Mouse (Mus musculus): ENCODE measurements around the gene Gm28729. TPM values are rescaled to one million over a fixed set of nuclear protein-coding genes. Genes with fewer than 3 reads are reported as not detected.

Gm28729 gene
- total and polyA plus RNA-seq, 3 experiments = 0.16 TPM; not detected in 2

- Histone ChIP-seq H3K36me3 (replicated peaks) (no peaks in the 10 kb centered on the region), H3K4me1 (ENCODE audit: insufficient read depth, low read depth, low read length) (peaks cover 4% of the 10 kb centered on the region; the same call in 1 of the 2 replicates), H3K9me3 (replicated peaks) (no peaks in the 10 kb centered on the region), H3K27me3 (ENCODE audit: insufficient read depth, low read length) (peaks cover 29% of the 10 kb centered on the region), H3K4me3 (ENCODE audit: low read depth, low read length) (no peak overlapping the region)
- ATAC-seq (ENCODE audit: extremely low read depth, insufficient number of reproducible peaks, low FRiP score, poor library complexity, severe bottlenecking) (no peak), DNase-seq (ENCODE audit: low spot score) (no peak)
- TF ChIP-seq GATA1 (IDR thresholded peaks at IDR 0.05; ENCODE audit: borderline replicate concordance, low read length) = no peak
- no peak for TF ChIP-seq TAL1 (conservative IDR thresholded peaks at IDR 0.05; ENCODE audit: low read depth, low read length)
- no peak for TF ChIP-seq GATA2 (IDR thresholded peaks at IDR 0.05; ENCODE audit: borderline replicate concordance, low read depth, low read length)
- no peak for TF ChIP-seq POLR2AphosphoS5 (IDR thresholded peaks at IDR 0.05; ENCODE audit: insufficient replicate concordance, low read depth, low read length)
- TF ChIP-seq CTCF (IDR thresholded peaks at IDR 0.05; ENCODE audit: low read depth, low read length) = no peak
These were observed 8.3 kb downstream of the Gm28729 start for GRCm38 (mm10) chr9:96516806-96517205.

GRCm38 (mm10) chr9:96515737-96516136, 9.3 kb downstream of the Gm28729 start:
- no peaks in the 10 kb centered on the region for H3K36me3 ChIP-seq (replicated peaks)
- H3K4me3 ChIP-seq (ENCODE audit: low read depth, low read length) = no peak overlapping the region
- ATAC-seq (ENCODE audit: extremely low read depth, insufficient number of reproducible peaks, low FRiP score, poor library complexity, severe bottlenecking) (no peak), DNase-seq (ENCODE audit: low spot score) (no peak)
- peaks cover 4% of the 10 kb centered on the region; the same call in 1 of the 2 replicates for H3K4me1 ChIP-seq (ENCODE audit: insufficient read depth, low read depth, low read length)
- peaks cover 28% of the 10 kb centered on the region for H3K27me3 ChIP-seq (ENCODE audit: insufficient read depth, low read length)
- H3K9me3 ChIP-seq (replicated peaks) = no peaks in the 10 kb centered on the region
- TF ChIP-seq POLR2AphosphoS5 (IDR thresholded peaks at IDR 0.05; ENCODE audit: insufficient replicate concordance, low read depth, low read length) (no peak), CTCF (IDR thresholded peaks at IDR 0.05; ENCODE audit: low read depth, low read length) (no peak), GATA2 (IDR thresholded peaks at IDR 0.05; ENCODE audit: borderline replicate concordance, low read depth, low read length) (no peak), GATA1 (IDR thresholded peaks at IDR 0.05; ENCODE audit: borderline replicate concordance, low read length) (no peak), TAL1 (conservative IDR thresholded peaks at IDR 0.05; ENCODE audit: low read depth, low read length) (no peak)

GRCm38 (mm10) chr9:96514278-96514677, 10.8 kb downstream of the Gm28729 start:
- H3K4me3 ChIP-seq (ENCODE audit: low read depth, low read length) = no peak overlapping the region
- no peak for DNase-seq (ENCODE audit: low spot score)
- H3K27me3 ChIP-seq (ENCODE audit: insufficient read depth, low read length) = peaks cover 30% of the 10 kb centered on the region
- no peaks in the 10 kb centered on the region for H3K36me3 ChIP-seq (replicated peaks)
- peaks cover 4% of the 10 kb centered on the region; the same call in 1 of the 2 replicates for H3K4me1 ChIP-seq (ENCODE audit: insufficient read depth, low read depth, low read length)
- no peak for TF ChIP-seq CTCF (IDR thresholded peaks at IDR 0.05; ENCODE audit: low read depth, low read length)
- TF ChIP-seq GATA2 (IDR thresholded peaks at IDR 0.05; ENCODE audit: borderline replicate concordance, low read depth, low read length) = no peak
- no peak for TF ChIP-seq GATA1 (IDR thresholded peaks at IDR 0.05; ENCODE audit: borderline replicate concordance, low read length)
- no peak for TF ChIP-seq TAL1 (conservative IDR thresholded peaks at IDR 0.05; ENCODE audit: low read depth, low read length)
- no peak for TF ChIP-seq POLR2AphosphoS5 (IDR thresholded peaks at IDR 0.05; ENCODE audit: insufficient replicate concordance, low read depth, low read length)
- ATAC-seq (ENCODE audit: extremely low read depth, insufficient number of reproducible peaks, low FRiP score, poor library complexity, severe bottlenecking) = no peak
- no peaks in the 10 kb centered on the region for H3K9me3 ChIP-seq (replicated peaks)

GRCm38 (mm10) chr9:96506011-96506498, 19.0 kb downstream of the Gm28729 start:
- Histone ChIP-seq H3K4me3 (ENCODE audit: low read depth, low read length) (no peak overlapping the region), H3K27me3 (ENCODE audit: insufficient read depth, low read length) (peaks cover 25% of the 10 kb centered on the region), H3K4me1 (ENCODE audit: insufficient read depth, low read depth, low read length) (peaks cover 3% of the 10 kb centered on the region; the same call in 1 of the 2 replicates), H3K36me3 (replicated peaks) (no peaks in the 10 kb centered on the region), H3K9me3 (replicated peaks) (peaks cover 3% of the 10 kb centered on the region)
- ATAC-seq (ENCODE audit: extremely low read depth, insufficient number of reproducible peaks, low FRiP score, poor library complexity, severe bottlenecking) (no peak), DNase-seq (ENCODE audit: low spot score) (no peak)
- TF ChIP-seq GATA2 (IDR thresholded peaks at IDR 0.05; ENCODE audit: borderline replicate concordance, low read depth, low read length) (no peak), GATA1 (IDR thresholded peaks at IDR 0.05; ENCODE audit: borderline replicate concordance, low read length) (no peak), TAL1 (conservative IDR thresholded peaks at IDR 0.05; ENCODE audit: low read depth, low read length) (no peak), CTCF (IDR thresholded peaks at IDR 0.05; ENCODE audit: low read depth, low read length) (no peak), POLR2AphosphoS5 (IDR thresholded peaks at IDR 0.05; ENCODE audit: insufficient replicate concordance, low read depth, low read length) (no peak)

- H3K4me1 ChIP-seq (ENCODE audit: insufficient read depth, low read depth, low read length) = peaks cover 3% of the 10 kb centered on the region; the same call in 1 of the 2 replicates
- H3K36me3 ChIP-seq (replicated peaks) = no peaks in the 10 kb centered on the region
- peaks cover 3% of the 10 kb centered on the region for H3K9me3 ChIP-seq (replicated peaks)
- ATAC-seq (ENCODE audit: extremely low read depth, insufficient number of reproducible peaks, low FRiP score, poor library complexity, severe bottlenecking) = no peak
- H3K4me3 ChIP-seq (ENCODE audit: low read depth, low read length) = no peak overlapping the region
- DNase-seq (ENCODE audit: low spot score) = no peak
- TF ChIP-seq GATA1 (IDR thresholded peaks at IDR 0.05; ENCODE audit: borderline replicate concordance, low read length) = no peak
- no peak for TF ChIP-seq POLR2AphosphoS5 (IDR thresholded peaks at IDR 0.05; ENCODE audit: insufficient replicate concordance, low read depth, low read length)
- TF ChIP-seq TAL1 (conservative IDR thresholded peaks at IDR 0.05; ENCODE audit: low read depth, low read length) = no peak
- TF ChIP-seq GATA2 (IDR thresholded peaks at IDR 0.05; ENCODE audit: borderline replicate concordance, low read depth, low read length) = no peak
- no peak for TF ChIP-seq CTCF (IDR thresholded peaks at IDR 0.05; ENCODE audit: low read depth, low read length)
- peaks cover 26% of the 10 kb centered on the region for H3K27me3 ChIP-seq (ENCODE audit: insufficient read depth, low read length)
These were observed 19.9 kb downstream of the Gm28729 start for GRCm38 (mm10) chr9:96505156-96505555.

GRCm38 (mm10) chr9:96504116-96504895, 20.8 kb downstream of the Gm28729 start:
- no peak for ATAC-seq (ENCODE audit: extremely low read depth, insufficient number of reproducible peaks, low FRiP score, poor library complexity, severe bottlenecking)
- Histone ChIP-seq H3K36me3 (replicated peaks) (no peaks in the 10 kb centered on the region), H3K9me3 (replicated peaks) (peaks cover 3% of the 10 kb centered on the region), H3K27me3 (ENCODE audit: insufficient read depth, low read length) (peaks cover 20% of the 10 kb centered on the region), H3K4me3 (ENCODE audit: low read depth, low read length) (no peak overlapping the region), H3K4me1 (ENCODE audit: insufficient read depth, low read depth, low read length) (peaks cover 3% of the 10 kb centered on the region; the same call in 1 of the 2 replicates)
- no peak for TF ChIP-seq TAL1 (conservative IDR thresholded peaks at IDR 0.05; ENCODE audit: low read depth, low read length)
- no peak for TF ChIP-seq GATA2 (IDR thresholded peaks at IDR 0.05; ENCODE audit: borderline replicate concordance, low read depth, low read length)
- TF ChIP-seq GATA1 (IDR thresholded peaks at IDR 0.05; ENCODE audit: borderline replicate concordance, low read length) = no peak
- no peak for TF ChIP-seq POLR2AphosphoS5 (IDR thresholded peaks at IDR 0.05; ENCODE audit: insufficient replicate concordance, low read depth, low read length)
- TF ChIP-seq CTCF (IDR thresholded peaks at IDR 0.05; ENCODE audit: low read depth, low read length) = no peak
- no peak for DNase-seq (ENCODE audit: low spot score)
